Mouse (Mus musculus) cerebellum, postnatal 4 days (tissue): ENCODE results near the gene Cnksr1.
"Not testable (repeated sequence)": the region's sequence is repeated elsewhere in the genome, so short reads cannot be mapped to it uniquely, and the experiment has no call there.

Experiments
- DNase-seq, 2 experiments: peaks; one replicate each; pipeline ENCODE4 v3.0.0; 2022; ENCODE audit warnings: low spot score in 2 of 2, mixed read lengths in 1 of 2

The Cnksr1 gene

GRCm38 (mm10) chr4:134238279-134238651, at the start of gene Cnksr1:
TSS of gene Cnksr1 (minus strand) at chr4:134238399.
- peak in 1 of 2 experiments; percentile 55 for DNase-seq

- peak; percentile 46 to 72 for DNase-seq
Measured at GRCm38 (mm10) chr4:134287575-134288025, 49.4 kb upstream of the Cnksr1 start, which contains the start of gene Pdik1l. TSS of gene Pdik1l (minus strand) at chr4:134287895.

- peak; percentile 97 to 99 for DNase-seq
Measured at GRCm38 (mm10) chr4:134287168-134287564, 49.0 kb upstream of the Cnksr1 start.

- DNase-seq: no peak
Measured at GRCm38 (mm10) chr4:134286226-134287167, 48.3 kb upstream of the Cnksr1 start.

GRCm38 (mm10) chr4:134284942-134285341, 46.7 kb upstream of the Cnksr1 start:
- no peak for DNase-seq

GRCm38 (mm10) chr4:134273417-134274345, 35.5 kb upstream of the Cnksr1 start:
- DNase-seq: no peak

- no peak for DNase-seq
Measured at GRCm38 (mm10) chr4:134272731-134273416, 34.7 kb upstream of the Cnksr1 start.

- DNase-seq: no peak
Measured at GRCm38 (mm10) chr4:134271979-134272378, 33.8 kb upstream of the Cnksr1 start.

GRCm38 (mm10) chr4:134269622-134270021, 31.4 kb upstream of the Cnksr1 start:
- DNase-seq: not testable (repeated sequence)

- DNase-seq: no peak
Measured at GRCm38 (mm10) chr4:134268102-134268655, 30.0 kb upstream of the Cnksr1 start.

- DNase-seq: no peak
Measured at GRCm38 (mm10) chr4:134265860-134266585, 27.8 kb upstream of the Cnksr1 start.

- peak in 1 of 2 experiments; percentile 56 for DNase-seq
Measured at GRCm38 (mm10) chr4:134263191-134263590, 25.0 kb upstream of the Cnksr1 start.

- no peak for DNase-seq
Measured at GRCm38 (mm10) chr4:134258354-134258753, 20.2 kb upstream of the Cnksr1 start.

GRCm38 (mm10) chr4:134257198-134258009, 19.2 kb upstream of the Cnksr1 start:
- no peak for DNase-seq

- no peak for DNase-seq
Measured at GRCm38 (mm10) chr4:134256407-134257197, 18.4 kb upstream of the Cnksr1 start.

GRCm38 (mm10) chr4:134255854-134256253, 17.7 kb upstream of the Cnksr1 start:
- no peak for DNase-seq

- DNase-seq: no peak
Measured at GRCm38 (mm10) chr4:134254835-134255234, 16.6 kb upstream of the Cnksr1 start.

GRCm38 (mm10) chr4:134253722-134254324, 15.6 kb upstream of the Cnksr1 start, which contains the start of gene Grrp1:
TSS of gene Grrp1 (minus strand) at chr4:134254106.
- DNase-seq: no peak
